Mouse (Mus musculus) bone marrow, adult 2 months (tissue): ENCODE data around the gene Gap43. TPM values are rescaled to one million over a fixed set of nuclear protein-coding genes. Genes with fewer than 3 reads are reported as not detected.

Source experiments
- H3K27ac ChIP-seq: fragments of 200-500 bp; 2 replicates; pipeline ENCODE4 v1.5.1; 2012; ENCODE audit warnings: low read depth, mild to moderate bottlenecking, control low read depth, inconsistent platforms, low read length; ENCODE audit not compliant: control insufficient read depth, poor library complexity, insufficient read depth
- H3K4me1 ChIP-seq: fragments of 200-500 bp; 2 replicates; pipeline ENCODE4 v1.6.1; 2011; ENCODE audit warnings: low read length; ENCODE audit not compliant: control insufficient read depth, insufficient read depth
- H3K4me3 ChIP-seq: fragments of 200-500 bp; replicated peaks from 2 replicates; pipeline ENCODE3; 2011; ENCODE audit warnings: mild to moderate bottlenecking, low read depth, low read length, control low read depth; ENCODE audit not compliant: control insufficient read depth
- CTCF ChIP-seq: fragments of 200-500 bp; IDR thresholded peaks from 2 replicates; pipeline ENCODE4 v1.5.1; 2011; ENCODE audit warnings: low read length, control low read depth; ENCODE audit not compliant: control insufficient read depth, insufficient read depth
- POLR2A ChIP-seq: fragments of 200-500 bp; IDR thresholded peaks from 2 replicates; pipeline ENCODE4 v1.6.1; 2011; ENCODE audit warnings: low read depth, mild to moderate bottlenecking, control low read depth, low read length, borderline replicate concordance; ENCODE audit not compliant: control insufficient read depth
- WGBS: fragments of 180-500 bp; shearing (Covaris S2); methylation state at CpG from one replicate; pipeline ENCODE4 v1.1.7; 2018; 5-methylcytosine and 5-hydroxymethylcytosine counted together
- polyA plus RNA-seq: library from polyadenylated mRNA; stranded (reverse); fragments of >200 nt; gene quantifications from 2 replicates; pipeline ENCODE4 v1.2.4, GENCODE M21; 2011; ENCODE audit warnings: low replicate concordance; ENCODE audit not compliant: missing spikeins, insufficient read depth, insufficient read length

Gene Gap43
- polyA plus RNA-seq, 1 experiment = 2.8 TPM

DNA sequence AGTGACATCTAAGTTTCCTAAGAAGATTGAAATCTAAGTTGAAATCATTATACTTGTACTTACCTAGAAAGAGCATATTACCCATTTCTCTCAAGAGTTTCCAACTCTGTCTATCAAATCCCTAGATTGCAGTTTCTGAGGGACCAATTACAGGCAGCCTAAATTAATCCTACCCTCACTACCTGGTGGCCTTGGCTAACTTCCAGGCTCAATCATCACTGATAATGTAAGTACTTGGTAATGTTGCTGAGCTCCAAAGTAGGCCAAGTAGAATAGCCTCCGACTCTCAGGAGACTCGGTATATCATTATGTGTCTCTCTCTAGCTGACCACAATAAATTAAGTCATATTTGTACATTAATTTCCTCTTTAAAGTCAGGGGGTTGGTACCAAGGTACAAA lies 62.7 kb downstream of the Gap43 start:
- Histone ChIP-seq H3K4me1 (no peaks in the 10 kb centered on the region), H3K4me3 (no peak overlapping the region), H3K27ac (no peak overlapping the region)
- WGBS = 85% methylated on average over 2 of the region's 2 CpGs
- TF ChIP-seq POLR2A (no peak), CTCF (no peak)

DNA sequence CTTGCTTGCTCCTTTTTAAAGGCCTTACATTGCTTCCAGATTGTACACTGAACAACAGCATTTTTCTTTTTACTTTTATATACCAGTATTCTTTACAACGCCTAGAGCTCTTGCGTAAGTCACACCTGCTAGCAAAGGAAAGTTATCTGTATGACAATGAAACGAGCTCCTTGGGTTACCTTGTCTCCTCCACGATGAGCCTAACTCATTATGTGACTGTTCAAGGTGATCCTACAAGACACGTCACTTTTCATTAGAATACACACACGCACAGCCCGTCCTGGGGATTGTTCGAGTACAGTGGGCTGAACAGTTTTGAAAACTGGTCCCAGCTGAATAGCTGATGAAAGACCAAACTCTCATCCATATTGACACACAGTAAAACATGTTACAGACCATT lies 63.2 kb downstream of the Gap43 start:
- Histone ChIP-seq H3K4me3 (no peak overlapping the region), H3K4me1 (no peaks in the 10 kb centered on the region), H3K27ac (no peak overlapping the region)
- TF ChIP-seq POLR2A (no peak), CTCF (no peak)
- WGBS = 78% methylated on average over 8 of the region's 8 CpGs

DNA sequence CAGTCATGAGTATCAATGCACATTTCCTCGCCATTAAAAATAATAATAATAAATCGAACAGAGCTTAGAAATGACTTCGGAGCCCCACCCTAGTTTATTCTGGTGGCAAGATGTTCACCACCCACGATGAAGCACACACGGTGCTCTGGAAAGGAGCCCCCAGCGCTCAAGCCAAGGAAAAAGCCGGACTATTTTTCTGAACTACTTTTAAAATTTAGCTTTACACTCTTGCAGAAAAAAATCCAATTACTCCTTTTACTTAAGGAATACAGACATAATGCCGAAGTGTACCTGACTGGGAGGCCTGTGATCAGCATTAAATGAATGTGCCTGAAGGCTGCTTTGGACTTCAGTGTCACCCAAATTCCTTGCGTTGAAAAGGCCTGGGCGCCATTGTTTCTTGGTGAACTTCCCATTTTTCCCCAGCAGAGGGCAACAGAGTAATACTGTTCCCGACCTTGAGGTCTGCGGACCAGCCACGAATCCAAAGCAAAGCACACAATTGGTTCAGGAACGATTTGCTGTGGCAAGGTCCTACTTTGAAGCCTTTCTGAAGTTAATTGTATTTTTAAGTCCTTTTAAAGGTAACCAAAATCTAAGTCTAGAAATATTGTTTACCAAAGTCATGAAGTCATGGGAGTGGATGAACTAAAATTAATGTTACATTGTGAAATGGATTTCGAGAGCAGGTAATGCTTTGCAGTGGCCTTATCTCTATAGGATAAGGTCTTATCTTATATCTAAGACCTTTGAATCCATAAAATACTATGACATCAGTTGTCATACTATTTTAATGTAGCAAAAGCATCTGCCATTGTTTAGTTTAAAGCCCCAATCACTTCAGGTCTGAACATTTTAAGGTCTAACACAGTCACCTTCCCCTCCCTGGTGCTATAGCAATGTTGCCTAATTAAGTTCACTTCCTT lies 64.0 kb downstream of the Gap43 start:
- no peaks in the 10 kb centered on the region for H3K4me1 ChIP-seq
- no peak overlapping the region for H3K27ac ChIP-seq
- H3K4me3 ChIP-seq = no peak overlapping the region
- WGBS = 40% methylated on average over 15 of the region's 15 CpGs
- peak; percentile 52 for TF ChIP-seq CTCF
- no peak for TF ChIP-seq POLR2A

DNA sequence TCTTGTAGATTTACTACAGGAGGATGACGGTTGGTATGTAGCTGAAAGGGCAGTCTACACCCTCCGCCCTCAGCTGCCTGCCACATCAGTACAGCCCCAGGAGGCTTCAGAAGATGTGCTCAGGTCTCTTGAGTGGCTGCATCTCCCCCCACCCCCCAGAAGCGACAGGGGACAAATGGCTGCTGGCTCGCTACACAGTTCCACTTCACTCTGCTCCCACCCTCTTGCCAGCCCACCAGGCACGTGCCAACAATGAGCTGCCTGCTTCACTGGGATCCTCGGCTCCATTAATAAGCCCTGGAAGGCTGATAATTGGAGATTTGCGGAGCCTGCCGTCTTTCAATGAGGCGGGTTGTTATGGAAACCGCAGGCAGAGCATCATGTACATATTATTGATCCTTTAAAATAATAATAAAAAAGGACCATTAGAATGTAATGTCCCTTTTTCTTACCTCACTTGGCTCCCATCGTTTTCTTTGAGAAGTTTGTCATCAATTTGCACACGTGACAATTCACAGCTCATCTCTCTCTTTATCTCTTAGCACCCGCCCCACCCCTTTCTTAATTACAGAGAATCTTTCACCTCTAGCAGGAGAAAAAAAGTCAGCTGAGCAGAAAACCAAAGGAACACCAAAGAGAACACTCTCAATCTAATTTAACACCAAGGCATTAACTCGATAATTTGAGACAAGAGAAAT lies 64.8 kb downstream of the Gap43 start:
- Histone ChIP-seq H3K27ac (no peak overlapping the region), H3K4me1 (no peaks in the 10 kb centered on the region), H3K4me3 (no peak overlapping the region)
- 63% methylated on average over 14 of the region's 14 CpGs for WGBS
- TF ChIP-seq POLR2A = no peak
- no peak for TF ChIP-seq CTCF

DNA sequence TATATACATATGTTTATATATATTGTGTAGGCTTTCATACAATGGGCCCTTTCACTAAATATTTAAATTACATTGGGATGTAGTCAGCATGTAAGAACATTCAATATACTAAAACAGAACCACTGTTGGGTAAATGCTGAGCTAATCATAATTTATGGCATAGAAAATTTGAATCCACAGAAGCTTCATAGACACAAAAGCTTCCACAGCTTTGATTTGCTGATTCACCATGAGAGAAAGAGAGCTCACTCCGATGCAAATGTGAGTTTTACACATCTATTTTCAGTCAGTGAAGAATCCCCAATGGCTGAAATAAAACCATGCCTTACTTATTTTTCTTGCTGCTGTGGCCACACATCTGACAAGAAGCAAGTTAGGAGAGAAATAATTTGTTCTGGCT lies 69.2 kb downstream of the Gap43 start:
- TF ChIP-seq POLR2A (no peak), CTCF (no peak)
- 75% methylated on average over 1 of the region's 1 CpGs for WGBS
- Histone ChIP-seq H3K4me1 (no peaks in the 10 kb centered on the region), H3K4me3 (no peak overlapping the region), H3K27ac (no peak overlapping the region)

DNA sequence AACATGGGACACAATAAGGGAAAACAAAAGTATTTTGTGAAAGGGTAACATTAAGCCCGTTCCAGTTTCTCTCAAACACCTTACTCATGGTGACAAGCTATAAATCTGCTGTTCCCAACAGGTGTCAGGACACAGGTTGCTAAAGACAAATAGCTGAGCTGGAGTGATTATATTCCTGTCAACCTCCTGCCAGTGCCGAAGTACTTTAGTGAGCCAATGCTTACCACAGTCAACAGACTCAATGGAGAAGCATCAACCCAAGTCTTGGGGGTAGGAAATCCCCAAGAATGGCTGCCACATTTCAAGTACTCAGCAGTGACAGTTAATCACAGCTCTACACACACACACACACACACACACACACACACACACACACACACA lies 70.9 kb downstream of the Gap43 start:
- H3K4me3 ChIP-seq = no peak overlapping the region
- H3K4me1 ChIP-seq = no peaks in the 10 kb centered on the region
- TF ChIP-seq POLR2A = no peak
- no peak for TF ChIP-seq CTCF
- H3K27ac ChIP-seq = no peak overlapping the region
- WGBS = 37% methylated on average over 2 of the region's 2 CpGs

DNA sequence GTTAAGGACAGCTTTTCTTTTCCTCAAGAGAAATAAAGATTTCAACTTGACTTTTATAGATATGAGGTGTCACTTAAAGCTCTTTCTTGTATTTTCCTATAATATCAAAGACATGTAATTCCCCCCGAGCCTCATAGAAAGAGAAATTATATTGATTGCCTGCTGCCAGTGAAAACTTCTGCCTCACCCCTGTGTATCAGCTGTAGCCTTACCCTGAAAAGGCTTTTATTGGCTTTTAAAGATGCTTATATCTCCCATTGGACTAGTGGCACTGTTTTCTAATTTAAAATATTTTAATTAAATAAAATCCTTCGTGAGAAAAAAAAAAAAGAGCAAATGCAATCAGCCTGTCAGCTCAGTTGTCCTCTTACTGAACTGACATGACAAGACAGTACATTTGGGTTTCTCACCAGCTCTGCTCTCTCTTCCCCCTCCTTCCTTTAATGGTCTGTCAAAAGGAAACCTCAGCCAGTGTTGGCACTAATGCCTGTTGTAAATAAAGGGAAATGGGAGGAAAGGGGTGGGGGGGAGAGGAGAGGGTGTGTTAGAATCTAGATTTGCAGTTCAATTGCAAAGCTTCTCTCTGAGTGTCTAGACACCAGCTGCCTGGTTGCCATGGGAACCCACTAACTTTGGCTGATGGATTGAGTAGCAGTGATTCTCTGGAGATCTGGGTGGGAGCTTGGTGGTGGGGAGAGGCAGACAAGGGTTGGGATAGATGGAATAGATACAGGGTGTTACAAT lies 71.4 kb downstream of the Gap43 start:
- TF ChIP-seq CTCF = no peak
- no peak for TF ChIP-seq POLR2A
- WGBS = 42% methylated on average over 2 of the region's 2 CpGs
- Histone ChIP-seq H3K4me3 (no peak overlapping the region), H3K4me1 (no peaks in the 10 kb centered on the region), H3K27ac (no peak overlapping the region)

DNA sequence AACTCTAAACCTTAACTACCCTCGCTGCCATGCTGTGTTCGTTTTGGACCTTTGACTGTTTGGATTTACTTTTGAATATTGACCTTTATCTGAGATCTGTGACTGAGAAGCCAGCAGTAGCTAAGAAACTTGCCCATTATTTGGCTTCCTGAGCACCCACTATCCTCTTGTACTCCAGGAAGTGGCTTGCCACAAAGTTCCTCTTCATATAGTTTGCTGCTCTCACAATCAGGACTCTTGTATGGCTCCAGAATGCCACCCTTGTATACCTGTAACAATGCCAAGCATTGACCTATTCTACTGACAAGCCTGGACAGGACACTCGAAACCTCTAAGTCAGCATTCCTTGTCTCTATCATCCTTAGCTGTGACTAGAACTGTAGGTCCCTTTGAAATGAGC lies 75.3 kb downstream of the Gap43 start:
- WGBS = 7% methylated on average over 3 of the region's 3 CpGs
- H3K4me1 ChIP-seq = no peaks in the 10 kb centered on the region
- H3K4me3 ChIP-seq = no peak overlapping the region
- TF ChIP-seq POLR2A = no peak
- no peak for TF ChIP-seq CTCF
- H3K27ac ChIP-seq = no peak overlapping the region
